Mouse (Mus musculus) adipocyte (in vitro differentiated cells): ENCODE measurements around the gene Pcyt2.

Experiments used
- DNase-seq: peaks from one replicate; pipeline ENCODE4 v3.0.0-alpha.2; 2016; ENCODE audit warnings: low spot score

Gene Pcyt2

GRCm38 (mm10) chr11:120560952-120561728, 56.6 kb downstream of the Pcyt2 start:
- no peak for DNase-seq
